Mouse (Mus musculus): ENCODE results near the gene Brinp3. TPM values are rescaled to one million over a fixed set of nuclear protein-coding genes. Genes with fewer than 3 reads are reported as not detected.
A peak's percentile ranks its signal among the peaks of the same experiment; 100 is the strongest.

The Brinp3 gene
- polyA plus RNA-seq, 1 experiment from 2014 or later = 0.72 TPM

DNA sequence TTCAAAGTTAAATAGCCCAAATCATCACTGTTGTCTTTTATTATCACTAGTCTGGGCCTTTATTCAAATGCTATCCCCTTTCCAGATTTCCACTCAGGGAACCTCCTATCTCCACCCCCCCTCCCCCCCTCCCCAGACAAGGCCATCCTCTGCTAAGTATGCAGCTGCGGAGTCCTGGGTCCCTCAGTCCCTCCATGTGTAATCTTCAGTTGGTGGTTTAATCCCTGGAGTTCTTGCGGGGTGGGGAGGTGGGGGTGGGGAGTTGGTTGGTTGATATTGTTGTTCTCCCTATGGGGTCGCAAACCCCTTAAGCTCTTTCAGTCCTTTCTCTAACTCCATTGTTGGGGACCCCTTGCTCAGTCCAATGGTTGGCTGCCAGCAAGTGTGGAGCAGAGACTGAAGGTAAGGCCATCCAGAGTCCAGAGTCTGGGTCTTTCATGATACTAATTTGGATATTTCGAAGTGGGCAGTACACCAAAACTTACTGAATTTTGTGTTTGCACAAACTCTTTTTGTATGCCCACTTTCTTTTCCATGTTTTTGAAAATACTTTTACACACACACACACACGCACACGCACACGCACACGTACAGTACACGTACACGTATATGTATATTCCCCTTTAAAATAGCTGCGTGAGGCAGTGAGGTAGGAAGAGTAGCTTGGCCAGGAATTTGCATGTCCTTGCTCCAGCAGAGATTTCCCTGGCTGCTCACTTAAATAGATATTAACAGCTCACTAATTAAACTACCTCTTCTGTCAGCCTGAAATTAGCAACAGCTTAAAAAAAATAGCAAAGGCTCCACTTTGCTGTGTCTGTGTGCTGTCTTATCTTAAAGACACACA, 29.4 kb downstream of the Brinp3 start:
- Histone ChIP-seq H3K27ac (replicated peaks; ENCODE audit: low read depth, low read length) (no peak overlapping the region), H3K4me1 (ENCODE audit: control insufficient read depth, insufficient read depth, low read length) (no peaks in the 10 kb centered on the region), H3K36me3 (replicated peaks; ENCODE audit: control insufficient read depth, insufficient read depth, low read depth, low read length) (no peaks in the 10 kb centered on the region), H3K4me2 (ENCODE audit: low read depth, low read length) (no peak overlapping the region), H3K27me3 (ENCODE audit: control insufficient read depth, insufficient read depth, low read length) (no peaks in the 10 kb centered on the region), H3K9me3 (replicated peaks; ENCODE audit: control insufficient read depth, low read length) (no peaks in the 10 kb centered on the region), H3K4me3 (ENCODE audit: low read depth, low read length) (no peak overlapping the region), H3K9ac (replicated peaks; ENCODE audit: low read length) (no peak overlapping the region)
- 66% methylated on average over 11 of the region's 11 CpGs for WGBS
- ATAC-seq (replicated peaks; ENCODE audit: insufficient number of reproducible peaks, low FRiP score, low TSS enrichment, low read depth) = no peak
- no peak for DNase-seq (ENCODE audit: low spot score)

DNA sequence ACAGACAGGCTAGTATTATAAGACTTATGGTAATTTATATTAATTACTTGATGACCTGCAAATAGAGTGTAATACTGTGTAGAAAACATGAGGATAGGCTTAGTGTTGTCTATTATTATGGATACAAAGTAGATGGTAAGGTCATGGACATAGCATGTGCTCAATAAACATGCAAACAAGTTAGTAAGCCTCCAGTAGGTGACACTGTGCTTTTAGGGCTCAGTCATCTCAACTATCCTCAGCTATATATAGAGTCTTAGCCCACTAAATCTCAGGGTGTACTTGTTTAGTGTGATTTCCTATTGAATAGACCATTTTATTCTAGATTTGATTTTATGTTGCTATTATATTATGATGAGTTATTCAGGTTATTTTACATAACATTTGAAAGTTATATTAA, 34.0 kb downstream of the Brinp3 start:
- Histone ChIP-seq H3K9ac (replicated peaks; ENCODE audit: low read length) (no peak overlapping the region), H3K4me2 (ENCODE audit: low read depth, low read length) (no peak overlapping the region), H3K4me1 (ENCODE audit: control insufficient read depth, insufficient read depth, low read length) (no peaks in the 10 kb centered on the region), H3K4me3 (ENCODE audit: low read depth, low read length) (no peak overlapping the region), H3K9me3 (replicated peaks; ENCODE audit: control insufficient read depth, low read length) (no peaks in the 10 kb centered on the region), H3K27ac (replicated peaks; ENCODE audit: low read depth, low read length) (no peak overlapping the region), H3K27me3 (ENCODE audit: control insufficient read depth, insufficient read depth, low read length) (no peaks in the 10 kb centered on the region), H3K36me3 (replicated peaks; ENCODE audit: control insufficient read depth, insufficient read depth, low read depth, low read length) (no peaks in the 10 kb centered on the region)
- no peak for DNase-seq (ENCODE audit: low spot score)
- ATAC-seq (replicated peaks; ENCODE audit: insufficient number of reproducible peaks, low FRiP score, low TSS enrichment, low read depth) = no peak

DNA sequence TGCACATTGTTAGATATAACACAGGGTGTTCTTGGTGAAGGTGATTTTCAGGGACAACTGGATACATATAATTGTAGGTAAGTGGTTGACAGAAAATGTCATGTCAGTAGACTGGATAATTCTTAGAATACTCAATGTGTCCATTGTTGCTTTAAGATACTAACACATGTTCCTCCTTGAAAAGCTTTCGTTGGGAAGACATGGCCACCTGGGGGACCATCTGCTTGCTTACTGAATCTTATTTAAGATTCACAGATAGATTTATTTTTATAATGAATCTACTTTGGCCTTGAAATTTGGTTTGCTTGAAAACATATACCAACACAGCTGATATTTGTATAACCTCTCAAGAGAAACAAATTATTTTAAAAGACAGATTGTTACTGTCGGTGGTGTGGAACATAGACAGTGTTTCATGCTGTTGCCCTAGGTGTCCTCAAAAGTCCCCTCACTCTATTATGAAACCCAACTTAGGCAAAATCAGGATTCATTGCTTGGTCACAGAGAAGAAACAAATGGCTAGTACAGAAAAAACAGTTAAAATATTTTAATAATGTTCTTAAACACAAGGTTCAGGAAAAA, 52.4 kb downstream of the Brinp3 start:
- DNase-seq (ENCODE audit: low spot score) = no peak
- Histone ChIP-seq H3K27me3 (ENCODE audit: control insufficient read depth, insufficient read depth, low read length) (no peaks in the 10 kb centered on the region), H3K4me2 (ENCODE audit: low read depth, low read length) (no peak overlapping the region), H3K4me1 (ENCODE audit: control insufficient read depth, insufficient read depth, low read length) (no peaks in the 10 kb centered on the region), H3K36me3 (replicated peaks; ENCODE audit: control insufficient read depth, insufficient read depth, low read depth, low read length) (no peaks in the 10 kb centered on the region), H3K4me3 (ENCODE audit: low read depth, low read length) (no peak overlapping the region), H3K9ac (replicated peaks; ENCODE audit: low read length) (no peak overlapping the region), H3K9me3 (replicated peaks; ENCODE audit: control insufficient read depth, low read length) (no peaks in the 10 kb centered on the region), H3K27ac (replicated peaks; ENCODE audit: low read depth, low read length) (no peak overlapping the region)
- WGBS = 66% methylated on average over 2 of the region's 2 CpGs
- no peak for ATAC-seq (replicated peaks; ENCODE audit: insufficient number of reproducible peaks, low FRiP score, low TSS enrichment, low read depth)

DNA sequence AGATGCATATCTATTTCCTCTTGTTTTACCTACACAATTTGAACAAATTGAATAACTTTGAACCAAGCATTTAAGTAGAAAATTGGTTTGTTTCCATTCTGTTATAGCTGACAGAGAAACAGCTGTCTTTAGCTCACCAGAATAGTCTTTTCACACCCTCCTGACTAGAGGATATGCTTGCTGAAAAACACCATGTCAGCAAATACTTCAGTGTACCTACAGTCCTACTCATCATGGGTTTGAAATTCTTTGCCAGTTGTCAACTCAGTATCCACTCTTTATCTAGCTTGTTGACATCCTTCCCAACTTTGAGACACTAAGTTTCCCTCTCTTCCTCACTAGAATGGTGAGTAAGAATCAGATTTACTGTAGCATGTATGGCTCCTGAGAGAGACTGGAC, 62.4 kb downstream of the Brinp3 start:
- Histone ChIP-seq H3K36me3 (replicated peaks; ENCODE audit: control insufficient read depth, insufficient read depth, low read depth, low read length) (no peaks in the 10 kb centered on the region), H3K9me3 (replicated peaks; ENCODE audit: control insufficient read depth, low read length) (no peaks in the 10 kb centered on the region), H3K9ac (replicated peaks; ENCODE audit: low read length) (no peak overlapping the region), H3K27me3 (ENCODE audit: control insufficient read depth, insufficient read depth, low read length) (no peaks in the 10 kb centered on the region), H3K4me3 (ENCODE audit: low read depth, low read length) (no peak overlapping the region), H3K27ac (replicated peaks; ENCODE audit: low read depth, low read length) (no peak overlapping the region), H3K4me1 (ENCODE audit: control insufficient read depth, insufficient read depth, low read length) (no peaks in the 10 kb centered on the region), H3K4me2 (ENCODE audit: low read depth, low read length) (no peak overlapping the region)
- ATAC-seq (replicated peaks; ENCODE audit: insufficient number of reproducible peaks, low FRiP score, low TSS enrichment, low read depth) = no peak
- DNase-seq (ENCODE audit: low spot score) = no peak

DNA sequence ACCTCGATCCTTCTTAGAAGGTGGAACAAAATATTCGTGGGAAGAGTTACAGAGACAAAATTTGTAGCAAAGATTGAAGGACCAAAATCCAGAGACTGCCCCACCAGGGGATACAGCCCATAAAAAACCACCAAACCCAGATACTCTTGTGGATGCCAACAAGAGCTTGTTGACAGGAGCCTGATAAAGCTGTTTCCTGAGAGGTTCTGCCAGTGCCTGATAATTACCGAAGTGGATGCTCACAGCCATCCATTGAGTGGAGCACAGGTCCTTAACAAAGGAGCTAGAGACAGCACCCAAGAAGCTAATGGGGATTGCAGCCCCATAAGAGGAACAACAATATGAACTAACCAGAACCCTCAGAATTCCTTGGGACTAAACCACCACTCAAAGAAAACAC, 67.6 kb downstream of the Brinp3 start:
- no peak overlapping the region for H3K4me3 ChIP-seq (ENCODE audit: low read depth, low read length)
- H3K4me2 ChIP-seq (ENCODE audit: low read depth, low read length) = no peak overlapping the region
- no peaks in the 10 kb centered on the region for H3K4me1 ChIP-seq (ENCODE audit: control insufficient read depth, insufficient read depth, low read length)
- H3K9ac ChIP-seq (replicated peaks; ENCODE audit: low read length) = no peak overlapping the region
- H3K9me3 ChIP-seq (replicated peaks; ENCODE audit: control insufficient read depth, low read length) = no peaks in the 10 kb centered on the region
- WGBS = 78% methylated on average over 3 of the region's 3 CpGs
- no peaks in the 10 kb centered on the region for H3K27me3 ChIP-seq (ENCODE audit: control insufficient read depth, insufficient read depth, low read length)
- H3K36me3 ChIP-seq (replicated peaks; ENCODE audit: control insufficient read depth, insufficient read depth, low read depth, low read length) = no peaks in the 10 kb centered on the region
- ATAC-seq (replicated peaks; ENCODE audit: insufficient number of reproducible peaks, low FRiP score, low TSS enrichment, low read depth) (no peak), DNase-seq (ENCODE audit: low spot score) (no peak)
- no peak overlapping the region for H3K27ac ChIP-seq (replicated peaks; ENCODE audit: low read depth, low read length)

DNA sequence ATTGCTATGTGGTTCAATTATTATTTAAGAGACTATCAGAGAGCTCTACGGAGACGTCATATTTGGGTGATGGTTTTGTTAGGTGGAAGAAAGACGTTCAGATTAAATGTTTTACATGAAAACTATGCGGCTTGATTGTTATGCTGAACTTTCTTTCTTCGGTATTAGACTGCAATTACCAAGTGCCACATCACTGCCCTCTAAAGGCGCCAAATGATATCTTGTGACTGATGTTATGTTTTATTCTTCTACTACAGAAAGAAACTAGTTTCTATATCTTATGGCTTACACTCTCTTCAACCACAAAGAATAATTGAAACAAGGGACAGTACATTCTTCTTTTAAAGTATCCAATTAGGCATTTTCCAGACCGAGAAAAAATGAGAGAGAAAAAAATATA, 89.6 kb downstream of the Brinp3 start:
- Histone ChIP-seq H3K9ac (replicated peaks; ENCODE audit: low read length) (no peak overlapping the region), H3K36me3 (replicated peaks; ENCODE audit: control insufficient read depth, insufficient read depth, low read depth, low read length) (no peaks in the 10 kb centered on the region), H3K4me2 (ENCODE audit: low read depth, low read length) (no peak overlapping the region), H3K27me3 (ENCODE audit: control insufficient read depth, insufficient read depth, low read length) (no peaks in the 10 kb centered on the region), H3K4me3 (ENCODE audit: low read depth, low read length) (no peak overlapping the region), H3K9me3 (replicated peaks; ENCODE audit: control insufficient read depth, low read length) (no peaks in the 10 kb centered on the region), H3K4me1 (ENCODE audit: control insufficient read depth, insufficient read depth, low read length) (no peaks in the 10 kb centered on the region), H3K27ac (replicated peaks; ENCODE audit: low read depth, low read length) (no peak overlapping the region)
- ATAC-seq (replicated peaks; ENCODE audit: insufficient number of reproducible peaks, low FRiP score, low TSS enrichment, low read depth) = no peak
- no peak for DNase-seq (ENCODE audit: low spot score)
- WGBS = 75% methylated on average over 7 of the region's 7 CpGs

DNA sequence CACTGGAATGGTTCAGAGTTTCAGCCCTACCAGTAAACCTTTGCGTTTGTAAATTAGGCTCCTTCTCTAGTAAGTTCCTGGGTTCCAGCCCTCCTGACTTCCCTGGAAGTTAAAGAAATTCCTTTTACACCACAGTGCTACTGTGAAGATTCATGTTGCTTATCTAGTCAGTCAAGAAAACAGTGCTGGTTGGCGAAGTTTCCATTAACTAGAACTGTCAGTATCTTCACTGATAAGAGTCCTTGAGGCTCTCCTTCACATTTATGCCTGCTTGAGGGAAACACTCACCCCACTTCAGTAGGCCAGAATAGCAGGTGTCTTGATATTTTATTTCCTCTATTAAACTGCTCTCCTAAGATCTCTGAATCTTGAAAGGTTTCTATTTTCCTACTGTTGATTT, 138.3 kb downstream of the Brinp3 start:
- no peak for ATAC-seq (replicated peaks; ENCODE audit: insufficient number of reproducible peaks, low FRiP score, low TSS enrichment, low read depth)
- Histone ChIP-seq H3K9ac (replicated peaks; ENCODE audit: low read length) (no peak overlapping the region), H3K27me3 (ENCODE audit: control insufficient read depth, insufficient read depth, low read length) (no peaks in the 10 kb centered on the region), H3K27ac (replicated peaks; ENCODE audit: low read depth, low read length) (no peak overlapping the region), H3K9me3 (replicated peaks; ENCODE audit: control insufficient read depth, low read length) (no peaks in the 10 kb centered on the region), H3K4me2 (ENCODE audit: low read depth, low read length) (no peak overlapping the region), H3K4me1 (ENCODE audit: control insufficient read depth, insufficient read depth, low read length) (no peaks in the 10 kb centered on the region), H3K4me3 (ENCODE audit: low read depth, low read length) (no peak overlapping the region), H3K36me3 (replicated peaks; ENCODE audit: control insufficient read depth, insufficient read depth, low read depth, low read length) (no peaks in the 10 kb centered on the region)
- no peak for DNase-seq (ENCODE audit: low spot score)
- 69% methylated on average over 2 of the region's 2 CpGs for WGBS

DNA sequence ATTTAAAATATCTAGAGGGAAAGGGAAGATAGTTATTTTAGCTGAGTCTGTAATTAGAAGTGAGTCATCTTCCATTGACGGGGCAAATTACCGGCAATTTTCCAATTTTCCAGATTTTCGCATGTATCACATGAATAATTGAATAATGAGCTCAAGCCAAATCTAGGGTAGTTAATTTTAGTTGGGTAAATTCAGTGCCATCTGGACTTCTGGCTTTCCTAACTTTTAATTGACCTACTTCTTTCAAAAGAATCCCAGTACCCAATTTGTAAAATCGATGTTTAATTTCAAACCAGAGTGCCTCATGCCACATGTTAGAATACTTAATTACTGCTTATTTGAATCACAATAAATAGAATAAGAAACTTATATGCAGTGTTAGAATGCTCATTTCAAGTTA, 162.7 kb downstream of the Brinp3 start:
- no peak overlapping the region for H3K9ac ChIP-seq (replicated peaks; ENCODE audit: low read length)
- no peak overlapping the region for H3K4me2 ChIP-seq (ENCODE audit: low read depth, low read length)
- no peaks in the 10 kb centered on the region for H3K27me3 ChIP-seq (ENCODE audit: control insufficient read depth, insufficient read depth, low read length)
- ATAC-seq (replicated peaks; ENCODE audit: insufficient number of reproducible peaks, low FRiP score, low TSS enrichment, low read depth) = no peak
- H3K9me3 ChIP-seq (replicated peaks; ENCODE audit: control insufficient read depth, low read length) = no peaks in the 10 kb centered on the region
- no peaks in the 10 kb centered on the region for H3K36me3 ChIP-seq (replicated peaks; ENCODE audit: control insufficient read depth, insufficient read depth, low read depth, low read length)
- 58% methylated on average over 4 of the region's 4 CpGs for WGBS
- H3K27ac ChIP-seq (replicated peaks; ENCODE audit: low read depth, low read length) = no peak overlapping the region
- no peak overlapping the region for H3K4me3 ChIP-seq (ENCODE audit: low read depth, low read length)
- peak; percentile 8 for DNase-seq (ENCODE audit: low spot score)
- H3K4me1 ChIP-seq (ENCODE audit: control insufficient read depth, insufficient read depth, low read length) = no peaks in the 10 kb centered on the region

Measured in embryonic facial prominence, embryonic 11.5 days (tissue).